Mouse (Mus musculus): ENCODE measurements around the gene Ndufa12. TPM values are rescaled to one million over a fixed set of nuclear protein-coding genes. Genes with fewer than 3 reads are reported as not detected.
A peak's percentile ranks its signal among the peaks of the same experiment; 100 is the strongest.

The Ndufa12 gene
- polyA plus RNA-seq (2012; ENCODE audit: insufficient read depth, insufficient read length, missing spikeins), result 97.1 and 110 TPM in 2 replicates

DNA sequence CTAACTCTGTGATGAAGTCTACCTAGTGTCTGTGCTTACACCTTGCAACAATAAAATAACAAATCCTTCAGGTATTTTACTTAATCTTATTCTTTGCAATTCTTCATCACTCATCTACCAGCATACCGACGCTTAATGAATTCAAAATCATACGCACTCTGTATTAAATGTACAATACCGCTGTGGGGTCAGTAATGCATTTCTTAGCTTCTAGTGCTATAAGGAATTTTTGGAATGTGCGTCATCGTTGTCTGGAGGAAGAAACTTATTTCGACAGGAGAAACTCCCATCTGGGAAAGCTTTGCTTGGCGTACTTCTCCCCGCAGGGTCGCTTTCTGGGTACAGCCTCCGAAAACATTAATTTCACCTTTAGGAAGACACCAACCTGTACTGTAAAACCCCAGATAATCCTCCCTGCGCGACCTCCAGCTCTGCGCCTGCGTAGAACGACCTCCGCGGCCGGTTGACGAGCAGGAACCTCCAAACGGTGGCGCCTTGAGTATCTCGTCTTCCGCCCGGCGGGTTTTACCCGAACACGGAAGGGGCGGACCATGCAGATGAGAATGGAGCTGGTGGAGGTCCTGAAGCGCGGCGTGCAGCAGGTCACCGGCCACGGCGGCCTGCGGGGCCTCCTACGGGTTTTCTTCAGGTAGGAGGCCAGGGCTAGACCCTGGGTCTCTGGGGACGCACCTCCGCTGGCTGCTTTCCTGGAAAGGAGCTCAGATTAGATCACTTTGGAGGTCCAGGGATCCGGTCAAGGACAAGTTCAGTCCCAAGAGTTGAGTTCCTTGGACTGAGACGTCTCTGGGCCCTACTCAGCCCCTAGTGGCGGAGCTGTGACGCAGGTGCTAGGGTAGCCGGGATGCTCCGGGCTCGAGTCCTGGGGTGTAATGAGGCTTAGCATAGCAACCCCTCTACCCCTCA is at the start of gene Ndufa12:
Ndufa12 (plus strand) TSS at position 239 of the 924 bp plus-strand sequence.
- Histone ChIP-seq H3K4me3 (ENCODE audit: insufficient read depth, low read length) (peak within 1 kb of the TSS; percentile 91), H3K4me1 (ENCODE audit: control insufficient read depth, insufficient read depth, low read length) (peaks cover 8% of the 10 kb centered on the region), H3K27ac (ENCODE audit: insufficient read depth, low read depth, low read length) (peak within 1 kb of the TSS; percentile 53)
- TF ChIP-seq POLR2A (IDR thresholded peaks at IDR 0.05; ENCODE audit: borderline replicate concordance, low read depth, low read length) (peak; percentile 34; the same call in 1 of the 2 replicates), CTCF (IDR thresholded peaks at IDR 0.05; ENCODE audit: low read depth, low read length) (0 out of 2 replicates have a peak, but pooled peaks have one; percentile 19)

GRCm38 (mm10) chr10:94151488-94151887 is 47.0 kb upstream of the Ndufa12 start:
- Histone ChIP-seq H3K4me3 (ENCODE audit: insufficient read depth, low read length) (no peak overlapping the region), H3K4me1 (ENCODE audit: control insufficient read depth, insufficient read depth, low read length) (peaks cover 17% of the 10 kb centered on the region), H3K27ac (ENCODE audit: insufficient read depth, low read depth, low read length) (no peak overlapping the region)
- TF ChIP-seq POLR2A (IDR thresholded peaks at IDR 0.05; ENCODE audit: borderline replicate concordance, low read depth, low read length) (no peak), CTCF (IDR thresholded peaks at IDR 0.05; ENCODE audit: low read depth, low read length) (no peak)

GRCm38 (mm10) chr10:94153841-94154240 is 44.7 kb upstream of the Ndufa12 start:
- H3K4me1 ChIP-seq (ENCODE audit: control insufficient read depth, insufficient read depth, low read length), result peaks cover 12% of the 10 kb centered on the region
- H3K4me3 ChIP-seq (ENCODE audit: insufficient read depth, low read length), result no peak overlapping the region
- no peak for TF ChIP-seq CTCF (IDR thresholded peaks at IDR 0.05; ENCODE audit: low read depth, low read length)
- TF ChIP-seq POLR2A (IDR thresholded peaks at IDR 0.05; ENCODE audit: borderline replicate concordance, low read depth, low read length), result no peak
- H3K27ac ChIP-seq (ENCODE audit: insufficient read depth, low read depth, low read length), result no peak overlapping the region

DNA sequence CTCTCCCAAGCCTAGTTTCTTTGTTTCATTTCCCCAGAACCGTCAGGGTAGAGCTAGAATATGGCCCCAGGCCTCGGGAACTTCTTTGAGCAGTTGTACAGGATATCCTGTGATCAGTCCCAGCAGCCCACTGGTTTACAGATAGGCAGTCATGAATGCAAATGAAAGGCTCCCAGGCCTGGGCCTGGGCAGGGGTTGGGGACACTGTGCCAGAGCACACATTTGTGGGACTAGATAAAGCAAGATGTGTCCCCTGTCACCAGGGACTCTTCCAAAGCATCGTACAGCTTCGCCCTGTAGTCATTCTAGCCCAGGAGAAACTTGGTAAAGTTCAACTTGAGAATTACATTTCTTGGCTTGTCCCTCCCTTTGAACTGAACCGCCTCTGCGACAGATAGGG is 39.6 kb upstream of the Ndufa12 start:
- TF ChIP-seq CTCF (IDR thresholded peaks at IDR 0.05; ENCODE audit: low read depth, low read length) (no peak), POLR2A (IDR thresholded peaks at IDR 0.05; ENCODE audit: borderline replicate concordance, low read depth, low read length) (no peak)
- no peaks in the 10 kb centered on the region for H3K4me1 ChIP-seq (ENCODE audit: control insufficient read depth, insufficient read depth, low read length)
- no peak overlapping the region for H3K4me3 ChIP-seq (ENCODE audit: insufficient read depth, low read length)
- no peak overlapping the region for H3K27ac ChIP-seq (ENCODE audit: insufficient read depth, low read depth, low read length)

- H3K4me1 ChIP-seq (ENCODE audit: control insufficient read depth, insufficient read depth, low read length), result no peaks in the 10 kb centered on the region
- no peak overlapping the region for H3K4me3 ChIP-seq (ENCODE audit: insufficient read depth, low read length)
- no peak overlapping the region for H3K27ac ChIP-seq (ENCODE audit: insufficient read depth, low read depth, low read length)
- TF ChIP-seq CTCF (IDR thresholded peaks at IDR 0.05; ENCODE audit: low read depth, low read length) (no peak), POLR2A (IDR thresholded peaks at IDR 0.05; ENCODE audit: borderline replicate concordance, low read depth, low read length) (no peak)
These were observed 39.1 kb upstream of the Ndufa12 start for GRCm38 (mm10) chr10:94159406-94159805.

DNA sequence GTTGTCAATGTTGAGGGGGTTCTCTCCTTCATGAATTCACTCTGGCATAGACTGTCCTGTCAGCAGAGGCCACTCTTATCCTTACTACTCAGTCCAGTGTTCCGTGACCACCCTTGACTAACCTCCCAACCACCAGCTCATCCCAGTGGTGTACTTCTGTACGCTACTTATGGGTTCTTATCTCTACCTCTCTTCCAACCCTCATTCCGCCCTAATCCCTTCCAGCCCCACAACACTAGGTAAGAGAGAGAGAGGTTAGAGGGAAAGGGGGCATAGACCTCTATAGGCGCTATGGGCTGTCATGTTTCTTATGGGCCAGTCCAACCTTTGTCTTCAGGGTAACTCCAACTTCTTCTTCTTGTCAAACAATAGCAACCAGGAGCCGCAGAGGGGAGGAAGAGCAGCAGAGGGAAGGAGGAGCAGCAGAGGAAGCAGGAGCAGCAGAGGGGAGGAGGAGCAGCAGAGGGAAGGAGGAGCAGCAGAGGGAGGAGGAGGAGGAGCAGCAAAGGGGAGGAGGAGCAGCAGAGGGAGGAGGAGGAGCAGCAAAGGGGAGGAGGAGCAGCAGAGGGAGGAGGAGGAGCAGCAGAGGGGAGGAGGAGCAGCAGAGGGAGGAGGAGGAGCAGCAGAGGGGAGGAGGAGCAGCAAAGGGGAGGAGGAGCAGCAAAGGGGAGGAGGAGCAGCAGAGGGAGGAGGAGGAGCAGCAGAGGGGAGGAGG is 37.3 kb upstream of the Ndufa12 start:
- H3K4me3 ChIP-seq (ENCODE audit: insufficient read depth, low read length), result no peak overlapping the region
- TF ChIP-seq CTCF (IDR thresholded peaks at IDR 0.05; ENCODE audit: low read depth, low read length) (no peak), POLR2A (IDR thresholded peaks at IDR 0.05; ENCODE audit: borderline replicate concordance, low read depth, low read length) (no peak)
- no peaks in the 10 kb centered on the region for H3K4me1 ChIP-seq (ENCODE audit: control insufficient read depth, insufficient read depth, low read length)
- H3K27ac ChIP-seq (ENCODE audit: insufficient read depth, low read depth, low read length), result no peak overlapping the region

GRCm38 (mm10) chr10:94162031-94162430 is 36.5 kb upstream of the Ndufa12 start:
- Histone ChIP-seq H3K4me3 (ENCODE audit: insufficient read depth, low read length) (no peak overlapping the region), H3K4me1 (ENCODE audit: control insufficient read depth, insufficient read depth, low read length) (no peaks in the 10 kb centered on the region), H3K27ac (ENCODE audit: insufficient read depth, low read depth, low read length) (no peak overlapping the region)
- TF ChIP-seq CTCF (IDR thresholded peaks at IDR 0.05; ENCODE audit: low read depth, low read length) (no peak), POLR2A (IDR thresholded peaks at IDR 0.05; ENCODE audit: borderline replicate concordance, low read depth, low read length) (no peak)

- TF ChIP-seq POLR2A (IDR thresholded peaks at IDR 0.05; ENCODE audit: borderline replicate concordance, low read depth, low read length) (no peak), CTCF (IDR thresholded peaks at IDR 0.05; ENCODE audit: low read depth, low read length) (no peak)
- Histone ChIP-seq H3K4me3 (ENCODE audit: insufficient read depth, low read length) (no peak overlapping the region), H3K4me1 (ENCODE audit: control insufficient read depth, insufficient read depth, low read length) (no peaks in the 10 kb centered on the region), H3K27ac (ENCODE audit: insufficient read depth, low read depth, low read length) (no peak overlapping the region)
These were observed 34.2 kb upstream of the Ndufa12 start for GRCm38 (mm10) chr10:94164104-94164845.

- no peak overlapping the region for H3K4me3 ChIP-seq (ENCODE audit: insufficient read depth, low read length)
- TF ChIP-seq POLR2A (IDR thresholded peaks at IDR 0.05; ENCODE audit: borderline replicate concordance, low read depth, low read length), result no peak
- TF ChIP-seq CTCF (IDR thresholded peaks at IDR 0.05; ENCODE audit: low read depth, low read length), result no peak
- no peak overlapping the region for H3K27ac ChIP-seq (ENCODE audit: insufficient read depth, low read depth, low read length)
- H3K4me1 ChIP-seq (ENCODE audit: control insufficient read depth, insufficient read depth, low read length), result no peaks in the 10 kb centered on the region
These were observed 33.1 kb upstream of the Ndufa12 start for GRCm38 (mm10) chr10:94165426-94165825.
